Mouse (Mus musculus): ENCODE data around the gene Nxt2. TPM values are rescaled to one million over a fixed set of nuclear protein-coding genes. Genes with fewer than 3 reads are reported as not detected.

Nxt2 gene
- polyA plus RNA-seq, 2 experiments from 2014 or later = 7.2 to 8.0 TPM

Other genes starting within 250 kb of the Nxt2 start
- not detected for gene Gucy2f, start 29.8 kb upstream of the Nxt2 start, polyA plus RNA-seq (2017; shearing (Covaris generic))
- gene Kcne1l, start 79.5 kb downstream of the Nxt2 start, polyA plus RNA-seq (2017; shearing (Covaris generic)) = not detected
- gene Acsl4, start 163.8 kb downstream of the Nxt2 start, polyA plus RNA-seq (2017; shearing (Covaris generic)) = 10 to 100 TPM; 47.6 to 51.4 TPM